Mouse (Mus musculus) stomach, embryonic 14.5 days (tissue): Measurements from ENCODE around the gene Abhd17c. TPM values are rescaled to one million over a fixed set of nuclear protein-coding genes. Genes with fewer than 3 reads are reported as not detected.
"Not testable (repeated sequence)": the region's sequence is repeated elsewhere in the genome, so short reads cannot be mapped to it uniquely, and the experiment has no call there.

Source experiments
- ATAC-seq: fragments of 200-750 bp; cut with Nextera tagmentation; 2 replicates; pipeline ENCODE4 v1.8.0; 2017; ENCODE audit warnings: low read depth, moderate TSS enrichment; ENCODE audit not compliant: insufficient number of reproducible peaks, insufficient read depth, low FRiP score
- H3K27ac ChIP-seq: fragments of 300-500 bp; sonication (generic); 2 replicates; pipeline ENCODE4 v1.5.1; 2014; ENCODE audit warnings: mild to moderate bottlenecking, low read length, moderate library complexity, mixed read lengths
- H3K27me3 ChIP-seq: fragments of 300-500 bp; sonication (generic); 2 replicates; pipeline ENCODE4 v1.6.1; 2014; ENCODE audit warnings: low read length, control low read depth, mixed read lengths; ENCODE audit not compliant: control insufficient read depth, insufficient read depth
- H3K36me3 ChIP-seq: fragments of 300-500 bp; sonication (generic); 2 replicates; pipeline ENCODE4 v1.6.1; 2014; ENCODE audit warnings: mild to moderate bottlenecking, control low read depth, low read length, moderate library complexity, mixed read lengths; ENCODE audit not compliant: control insufficient read depth, insufficient read depth
- H3K4me1 ChIP-seq: fragments of 300-500 bp; sonication (generic); 2 replicates; pipeline ENCODE4 v1.6.1; 2014; ENCODE audit warnings: low read length, control low read depth, mixed read lengths; ENCODE audit not compliant: control insufficient read depth, insufficient read depth
- H3K4me2 ChIP-seq: fragments of 300-500 bp; sonication (generic); replicated peaks from 2 replicates; pipeline ENCODE4 v1.6.1; 2014; ENCODE audit warnings: low read depth, low read length, control low read depth
- H3K4me3 ChIP-seq: fragments of 300-500 bp; sonication (generic); 2 replicates; pipeline ENCODE4 v1.5.1; 2014; ENCODE audit warnings: low read depth, low read length, control low read depth
- H3K9ac ChIP-seq: fragments of 300-500 bp; sonication (generic); replicated peaks from 2 replicates; pipeline ENCODE4 v1.6.1; 2014; ENCODE audit warnings: low read depth, mild to moderate bottlenecking, control low read depth, low read length, moderate library complexity, mixed read lengths
- H3K9me3 ChIP-seq: fragments of 300-500 bp; sonication (generic); 2 replicates; pipeline ENCODE4 v1.6.1; 2016; ENCODE audit warnings: low read depth, low read length, control low read depth; ENCODE audit not compliant: control insufficient read depth
- WGBS: fragments of 180-500 bp; shearing (Covaris S2); extraction: QIAGEN DNeasy Blood & Tissue Kit; methylation state at CpG from one replicate; pipeline ENCODE4 v1.1.7; 2014; 5-methylcytosine and 5-hydroxymethylcytosine counted together
- polyA plus RNA-seq: library from polyadenylated mRNA; unstranded; fragments of >200 nt; fragmentation: Nextera tagmentation; extraction: Ambion mirVana; gene quantifications from 2 replicates; pipeline ENCODE4 v1.2.1, GENCODE M21; 2014

Abhd17c gene
- polyA plus RNA-seq, 1 experiment from 2014 or later, result 13.5 TPM

- H3K9me3 ChIP-seq, result no peaks in the 10 kb centered on the region
- no peaks in the 10 kb centered on the region for H3K27me3 ChIP-seq
- no peak overlapping the region for H3K4me3 ChIP-seq
- H3K4me1 ChIP-seq, result peaks cover 21% of the 10 kb centered on the region; the same call in 1 of the 2 replicates
- no peaks in the 10 kb centered on the region for H3K36me3 ChIP-seq
- peak overlapping the region; percentile 7; the same call in 1 of the 2 replicates for H3K27ac ChIP-seq
- WGBS, result 47% methylated on average over 4 of the region's 4 CpGs
- ATAC-seq, result no peak
- H3K9ac ChIP-seq, result no peak overlapping the region
- H3K4me2 ChIP-seq, result no peak overlapping the region
These were observed 15.6 kb downstream of the Abhd17c start for GRCm38 (mm10) chr7:84135799-84136700.

DNA sequence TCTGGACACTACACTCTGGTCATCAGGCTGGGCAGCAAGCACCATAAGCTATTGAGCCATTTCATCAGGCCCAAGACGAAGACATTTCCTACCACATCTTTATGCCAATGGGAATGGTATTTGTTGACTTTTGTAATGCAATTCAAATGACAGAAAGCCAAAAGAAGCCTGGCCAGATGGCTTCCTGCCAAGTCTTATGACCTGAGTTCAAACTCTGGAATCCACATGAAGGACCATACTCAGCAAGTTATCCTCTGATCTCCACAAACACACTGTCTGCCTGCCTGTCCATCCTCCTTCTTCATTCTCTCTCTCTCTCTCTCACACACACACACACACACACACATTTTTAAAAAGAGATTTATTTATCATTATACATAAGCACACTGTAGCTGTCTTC, 19.0 kb downstream of the Abhd17c start:
- no peak overlapping the region for H3K9ac ChIP-seq
- H3K27me3 ChIP-seq, result no peaks in the 10 kb centered on the region
- no peak for ATAC-seq
- H3K4me3 ChIP-seq, result no peak overlapping the region
- peaks cover 33% of the 10 kb centered on the region for H3K4me1 ChIP-seq
- H3K36me3 ChIP-seq, result no peaks in the 10 kb centered on the region
- 28% methylated on average over 1 of the region's 1 CpGs for WGBS
- H3K9me3 ChIP-seq, result no peaks in the 10 kb centered on the region
- no peak overlapping the region for H3K4me2 ChIP-seq
- no peak overlapping the region for H3K27ac ChIP-seq

DNA sequence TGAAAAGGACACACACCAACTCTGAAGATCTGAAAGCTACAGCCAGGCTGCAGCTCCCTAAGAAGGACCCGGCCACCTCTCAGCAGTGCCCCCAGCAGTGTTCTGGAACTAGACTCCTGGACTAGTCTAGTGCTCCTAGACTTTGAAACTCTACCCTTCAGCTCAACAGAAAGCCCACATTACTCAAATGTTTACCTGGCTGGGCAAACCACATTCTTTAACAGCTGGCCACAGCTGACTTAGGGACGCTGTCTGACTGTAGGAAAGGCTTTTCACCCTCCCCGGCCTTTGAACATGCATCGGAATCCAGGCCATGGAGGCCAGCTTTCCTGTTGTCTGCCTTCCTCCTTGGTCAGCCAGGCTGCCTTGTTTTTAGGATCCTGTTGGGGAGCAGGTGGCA, 20.0 kb downstream of the Abhd17c start:
- WGBS, result 56% methylated on average over 4 of the region's 4 CpGs
- ATAC-seq, result no peak
- peaks cover 33% of the 10 kb centered on the region for H3K4me1 ChIP-seq
- H3K9me3 ChIP-seq, result no peaks in the 10 kb centered on the region
- no peak overlapping the region for H3K4me2 ChIP-seq
- H3K4me3 ChIP-seq, result no peak overlapping the region
- no peak overlapping the region for H3K27ac ChIP-seq
- H3K27me3 ChIP-seq, result no peaks in the 10 kb centered on the region
- H3K9ac ChIP-seq, result no peak overlapping the region
- no peaks in the 10 kb centered on the region for H3K36me3 ChIP-seq

DNA sequence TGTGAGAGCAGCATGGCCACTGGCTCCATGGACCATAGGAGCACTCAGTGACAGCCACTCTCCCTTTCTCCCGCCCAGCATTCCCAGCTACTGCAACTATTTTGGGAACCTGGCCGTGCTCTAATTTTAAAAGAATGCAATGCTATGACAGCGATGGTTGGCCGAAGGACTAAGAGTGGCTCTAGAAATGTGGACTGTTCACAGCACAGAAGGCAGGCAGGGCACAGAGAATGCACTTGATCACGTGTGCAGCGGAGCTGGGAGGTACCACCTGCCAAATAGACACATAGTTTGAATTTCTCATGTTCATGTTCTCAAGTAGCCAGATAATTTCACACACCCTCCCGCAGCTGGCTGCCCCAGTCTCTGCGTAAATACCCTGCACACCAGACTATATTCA, 23.0 kb downstream of the Abhd17c start:
- H3K4me1 ChIP-seq, result peaks cover 24% of the 10 kb centered on the region
- no peak overlapping the region for H3K9ac ChIP-seq
- no peaks in the 10 kb centered on the region for H3K36me3 ChIP-seq
- H3K27ac ChIP-seq, result no peak overlapping the region
- no peaks in the 10 kb centered on the region for H3K27me3 ChIP-seq
- H3K4me2 ChIP-seq, result no peak overlapping the region
- H3K4me3 ChIP-seq, result no peak overlapping the region
- ATAC-seq, result peak; percentile 74
- 44% methylated on average over 8 of the region's 8 CpGs for WGBS
- no peaks in the 10 kb centered on the region for H3K9me3 ChIP-seq

DNA sequence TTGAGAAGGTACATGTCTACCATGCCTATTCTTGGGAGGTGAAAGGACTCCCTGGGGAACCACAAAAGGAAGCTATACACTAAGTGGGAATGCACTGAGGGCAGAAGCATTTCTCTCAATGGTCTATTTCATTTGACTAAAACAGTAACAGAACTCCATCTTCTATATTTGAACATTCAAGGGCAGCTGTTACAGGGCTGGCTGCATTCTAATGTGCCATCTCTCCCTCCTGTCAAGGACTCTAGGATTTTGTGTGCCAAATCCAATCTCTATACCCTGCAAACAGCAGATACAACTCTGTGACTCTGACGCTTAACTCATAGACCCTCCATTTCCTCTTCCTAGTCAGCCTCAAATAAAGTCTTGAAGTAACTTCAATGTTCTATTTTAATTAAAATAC, 26.0 kb downstream of the Abhd17c start:
- H3K27me3 ChIP-seq, result no peaks in the 10 kb centered on the region
- H3K9ac ChIP-seq, result no peak overlapping the region
- no peak overlapping the region for H3K4me2 ChIP-seq
- no peaks in the 10 kb centered on the region for H3K36me3 ChIP-seq
- peaks cover 23% of the 10 kb centered on the region for H3K4me1 ChIP-seq
- no peak overlapping the region for H3K27ac ChIP-seq
- WGBS, result 84% methylated on average over 1 of the region's 1 CpGs
- H3K4me3 ChIP-seq, result no peak overlapping the region
- no peak for ATAC-seq
- H3K9me3 ChIP-seq, result no peaks in the 10 kb centered on the region

DNA sequence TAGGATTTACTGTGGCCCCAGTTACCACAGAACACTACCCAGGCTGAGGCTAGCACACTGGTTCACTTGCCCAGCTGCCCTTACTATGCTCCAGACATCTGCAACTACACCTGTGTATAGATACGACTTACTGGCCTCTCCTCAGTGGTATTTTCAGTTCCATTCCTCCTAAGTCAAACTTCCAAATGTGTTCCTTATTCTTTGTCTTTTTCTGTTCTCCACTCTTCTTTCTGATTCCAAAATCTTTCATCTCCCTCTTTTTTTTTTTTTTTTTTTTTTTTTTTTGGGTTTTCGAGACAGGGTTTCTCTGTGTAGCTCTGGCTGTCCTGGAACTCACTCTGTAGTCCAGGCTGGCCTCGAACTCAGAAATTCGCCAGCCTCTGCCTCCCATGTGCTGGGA, 28.0 kb downstream of the Abhd17c start:
- ATAC-seq, H3K27me3 ChIP-seq, H3K9me3 ChIP-seq, H3K27ac ChIP-seq, H3K4me3 ChIP-seq, H3K36me3 ChIP-seq, H3K4me2 ChIP-seq, H3K9ac ChIP-seq: not testable (repeated sequence)
- WGBS, result 94% methylated on average over 3 of the region's 4 CpGs
- peaks cover 33% of the 10 kb centered on the region for H3K4me1 ChIP-seq

DNA sequence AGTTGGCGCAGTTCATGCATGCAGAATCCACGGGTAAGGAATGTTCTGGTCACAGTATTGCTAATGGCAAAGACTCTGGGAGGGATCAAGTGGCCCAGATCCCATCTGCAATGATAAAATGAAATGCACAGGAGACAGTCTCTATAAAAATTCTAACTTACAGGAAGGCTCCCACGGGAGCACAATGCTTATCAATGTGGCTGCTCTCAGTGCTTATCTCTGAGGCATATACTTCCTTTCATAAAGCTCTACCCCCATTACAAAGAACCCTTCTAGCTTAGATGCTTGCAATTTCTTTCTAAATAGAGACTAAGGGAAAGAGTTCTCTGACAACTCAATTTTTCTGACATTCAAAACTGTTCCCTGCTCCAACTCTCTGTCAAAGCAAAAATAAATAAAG, 29.9 kb downstream of the Abhd17c start:
- H3K36me3 ChIP-seq, result no peaks in the 10 kb centered on the region

DNA sequence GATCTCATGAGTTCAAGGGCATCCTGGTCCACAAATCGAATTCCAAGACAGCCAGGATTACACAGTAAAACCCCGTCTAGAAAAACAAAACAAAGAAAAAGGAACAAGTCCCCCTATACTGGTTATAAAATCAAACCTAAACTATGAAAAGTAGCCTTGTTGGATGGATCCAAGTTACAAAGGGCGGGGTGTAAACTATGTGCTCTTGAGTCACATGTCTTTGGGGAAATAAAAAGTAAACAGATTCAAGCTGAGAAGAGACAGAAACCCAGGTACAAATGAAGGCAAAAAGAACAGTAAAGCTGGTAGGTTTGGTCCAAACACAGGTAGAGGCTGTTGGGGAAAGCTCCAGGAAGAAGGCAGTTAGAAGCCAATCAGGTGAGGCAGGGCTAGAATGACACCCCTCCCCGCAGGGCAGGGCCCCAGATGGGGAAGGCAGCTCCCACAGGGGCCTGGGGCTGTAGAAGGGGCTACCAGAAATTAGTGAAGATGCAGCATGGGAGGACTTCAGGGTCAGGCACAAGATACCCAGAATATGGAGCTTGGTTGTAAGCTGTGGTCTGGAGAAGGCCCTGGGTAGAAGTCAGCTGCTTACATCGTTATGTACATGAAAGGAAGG, 31.4 kb downstream of the Abhd17c start:
- peaks cover 37% of the 10 kb centered on the region for H3K4me1 ChIP-seq
- no peak overlapping the region for H3K4me3 ChIP-seq
- H3K9me3 ChIP-seq, result no peaks in the 10 kb centered on the region
- no peaks in the 10 kb centered on the region for H3K36me3 ChIP-seq
- no peak overlapping the region for H3K27ac ChIP-seq
- H3K27me3 ChIP-seq, result no peaks in the 10 kb centered on the region
- H3K4me2 ChIP-seq, result no peak overlapping the region
- WGBS, result 48% methylated on average over 5 of the region's 5 CpGs
- ATAC-seq, result no peak
- no peak overlapping the region for H3K9ac ChIP-seq

More for the DNA sequence above, 29.9 kb downstream of the Abhd17c start:
- H3K9me3 ChIP-seq, result no peaks in the 10 kb centered on the region
- H3K27me3 ChIP-seq, result no peaks in the 10 kb centered on the region
- no peak overlapping the region for H3K27ac ChIP-seq
- ATAC-seq, result no peak
- no peak overlapping the region for H3K9ac ChIP-seq
- no peak overlapping the region for H3K4me3 ChIP-seq
- WGBS, result 79% methylated on average over 3 of the region's 3 CpGs
- H3K4me2 ChIP-seq, result no peak overlapping the region
- peaks cover 37% of the 10 kb centered on the region for H3K4me1 ChIP-seq
